Mouse (Mus musculus) brain, embryonic 14.5 days (tissue): ENCODE data around the gene Lmtk2. TPM values are rescaled to one million over a fixed set of nuclear protein-coding genes. Genes with fewer than 3 reads are reported as not detected.

Experiments used
- DNase-seq: peaks from one replicate; pipeline ENCODE4 v3.0.0-alpha.2; 2011; ENCODE audit warnings: low read depth
- CTCF ChIP-seq: fragments of 200-500 bp; IDR thresholded peaks from 2 replicates; pipeline ENCODE4 v1.5.1; 2012; ENCODE audit warnings: inconsistent platforms, mild to moderate bottlenecking, moderate library complexity, borderline replicate concordance; ENCODE audit not compliant: insufficient read depth, insufficient read length; ENCODE audit errors: extremely low read depth
- POLR2A ChIP-seq: fragments of 200-500 bp; IDR thresholded peaks from 2 replicates; pipeline ENCODE4 v1.6.1; 2012; ENCODE audit warnings: mild to moderate bottlenecking, inconsistent platforms, borderline replicate concordance; ENCODE audit not compliant: poor library complexity, insufficient read depth, insufficient read length, severe bottlenecking; ENCODE audit errors: extremely low read depth
- polyA plus RNA-seq: library from polyadenylated mRNA; depleted of rRNA; stranded (reverse); fragments of >200 nt; gene quantifications from 2 replicates; pipeline ENCODE4 v1.2.3, GENCODE M21; 2012; rRNA removed

The Lmtk2 gene
- 14.0 and 24.8 TPM in 2 replicates for polyA plus RNA-seq

- DNase-seq = peak; percentile 98
- TF ChIP-seq POLR2A (peak; percentile 98), CTCF (peak; percentile 83)
These were observed at the start of gene Lmtk2 for GRCm38 (mm10) chr5:144100149-144100935. TSS of gene Lmtk2 (plus strand) at chr5:144100436.

GRCm38 (mm10) chr5:144051268-144051667, 49.0 kb upstream of the Lmtk2 start:
- peak; percentile 39; the same call in 1 of the 2 replicates for TF ChIP-seq CTCF
- TF ChIP-seq POLR2A = no peak
- no peak for DNase-seq

DNA sequence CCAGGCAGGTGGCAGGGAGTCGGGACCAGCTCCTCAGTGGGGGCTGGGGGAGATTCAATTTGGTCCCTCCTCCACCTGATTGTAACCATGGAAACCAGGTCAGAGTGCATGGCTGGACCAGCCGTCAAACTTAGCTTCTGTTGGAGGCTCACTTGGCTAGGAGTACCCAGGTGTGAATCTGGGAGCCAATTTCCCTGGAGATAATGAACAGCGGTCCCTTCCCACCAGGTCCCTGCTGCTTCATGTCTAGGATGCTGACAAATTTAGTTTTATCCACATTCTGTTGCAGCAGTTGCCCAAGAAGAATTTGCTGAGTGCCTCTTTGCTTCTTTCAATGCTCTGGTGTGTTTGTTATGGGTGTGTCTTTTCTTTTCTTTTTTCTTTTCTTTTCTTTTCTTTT, 46.8 kb upstream of the Lmtk2 start:
- DNase-seq = peak; percentile 19
- no peak for TF ChIP-seq POLR2A
- TF ChIP-seq CTCF = no peak

GRCm38 (mm10) chr5:144054340-144054739, 45.9 kb upstream of the Lmtk2 start:
- DNase-seq = no peak
- TF ChIP-seq POLR2A (no peak), CTCF (no peak)

DNA sequence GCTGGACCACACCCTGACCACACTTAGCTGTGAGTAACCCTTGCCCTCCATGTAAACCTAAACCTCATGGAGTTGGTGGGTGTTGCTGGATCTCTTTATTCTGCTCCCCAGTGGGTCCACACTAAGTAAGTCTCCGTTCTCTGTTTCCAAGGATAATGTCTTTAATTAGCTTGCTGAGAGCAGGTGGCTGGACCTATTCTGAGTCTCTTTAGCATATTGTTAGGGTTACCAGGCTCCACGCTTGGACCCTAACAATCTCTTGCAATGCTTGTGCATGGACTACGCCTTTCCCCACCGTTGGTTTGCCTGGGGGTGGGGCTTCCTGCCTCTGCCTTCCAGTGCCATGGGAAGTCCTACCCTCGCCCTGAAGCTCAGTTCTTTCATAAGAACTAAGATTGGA, 36.1 kb upstream of the Lmtk2 start:
- DNase-seq = no peak
- TF ChIP-seq POLR2A (no peak), CTCF (no peak)

DNA sequence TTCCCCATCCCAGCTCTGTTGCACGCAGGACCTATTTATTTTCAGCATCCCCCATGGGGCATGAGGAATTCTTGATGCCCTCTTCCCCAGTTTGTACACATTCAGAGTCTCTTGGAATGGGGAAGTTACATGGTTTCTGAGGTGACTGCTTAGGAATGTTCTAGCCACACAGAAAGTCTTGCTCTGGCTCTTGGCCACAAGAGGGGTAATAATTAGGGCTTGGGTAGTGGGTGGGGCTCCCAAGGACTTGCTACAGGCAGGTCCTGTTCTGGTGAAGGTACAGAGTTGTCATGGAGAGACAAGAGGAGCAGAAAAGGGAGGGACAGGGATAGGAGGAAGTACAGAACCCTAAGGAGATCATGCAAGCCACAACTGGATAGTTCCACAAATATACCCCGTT, 34.2 kb upstream of the Lmtk2 start:
- no peak for TF ChIP-seq CTCF
- TF ChIP-seq POLR2A = no peak
- DNase-seq = no peak

DNA sequence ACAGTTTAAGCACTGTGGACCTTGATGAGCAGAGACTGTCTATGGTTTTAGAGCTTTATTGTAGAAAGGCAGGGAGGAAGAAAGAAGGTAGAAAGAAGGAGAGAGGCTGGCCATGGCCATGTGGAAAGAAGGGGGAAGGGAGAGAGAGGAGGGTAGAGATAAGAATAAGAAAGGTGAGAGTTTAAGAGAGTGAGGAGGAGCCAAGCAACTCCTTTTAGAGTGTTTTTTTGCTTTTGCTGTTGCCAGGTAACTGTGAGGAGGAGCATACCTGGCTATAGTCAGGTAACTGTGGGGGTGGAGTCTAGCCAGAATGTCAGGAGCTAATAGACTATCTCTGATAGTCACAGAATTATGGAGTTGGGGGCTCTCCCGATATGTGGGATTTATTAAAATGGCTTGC, 30.2 kb upstream of the Lmtk2 start:
- TF ChIP-seq CTCF (no peak), POLR2A (no peak)
- DNase-seq = no peak

GRCm38 (mm10) chr5:144071249-144071648, 29.0 kb upstream of the Lmtk2 start:
- no peak for TF ChIP-seq POLR2A
- no peak for TF ChIP-seq CTCF
- no peak for DNase-seq

DNA sequence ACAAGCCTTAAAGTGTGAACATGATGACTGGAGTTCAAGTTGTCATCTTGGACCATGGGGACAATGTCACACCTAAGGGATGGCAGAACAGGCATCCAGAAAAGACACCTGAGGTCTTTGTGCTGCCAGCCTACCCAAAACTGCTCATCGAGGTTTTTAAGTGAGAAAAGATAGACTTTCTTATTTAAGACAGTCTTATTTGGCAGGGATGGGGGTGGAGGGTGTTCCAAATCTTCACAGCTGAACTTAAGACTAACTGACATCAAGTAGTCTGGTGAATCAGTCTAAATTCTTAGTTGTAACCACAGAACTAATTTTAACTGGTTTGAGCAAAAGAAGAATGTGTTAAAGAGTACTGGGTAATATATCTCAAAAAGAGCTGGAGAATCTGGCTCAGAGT, 22.7 kb upstream of the Lmtk2 start:
- no peak for DNase-seq
- TF ChIP-seq CTCF (no peak), POLR2A (no peak)

DNA sequence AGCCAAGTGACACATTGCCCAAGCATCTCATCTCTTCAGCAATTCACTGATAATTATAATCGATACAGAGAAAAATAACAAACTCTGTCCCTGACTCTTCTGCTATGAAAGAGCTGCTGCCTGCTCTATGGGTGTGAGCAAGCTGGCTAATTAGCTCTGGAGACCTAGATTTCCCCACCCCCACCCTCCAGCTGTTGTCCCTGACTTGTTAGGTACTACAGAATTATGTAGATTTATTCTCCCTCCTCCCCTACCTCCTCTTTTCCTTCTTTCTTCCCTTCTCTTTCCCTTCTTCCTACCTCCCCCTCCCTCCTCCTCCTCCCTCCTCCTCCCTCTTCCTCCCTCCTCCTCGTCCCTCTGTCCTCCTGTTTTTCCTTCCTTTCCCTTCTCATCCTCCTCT, 19.4 kb upstream of the Lmtk2 start:
- TF ChIP-seq CTCF (no peak), POLR2A (no peak)
- DNase-seq = peak; percentile 56

DNA sequence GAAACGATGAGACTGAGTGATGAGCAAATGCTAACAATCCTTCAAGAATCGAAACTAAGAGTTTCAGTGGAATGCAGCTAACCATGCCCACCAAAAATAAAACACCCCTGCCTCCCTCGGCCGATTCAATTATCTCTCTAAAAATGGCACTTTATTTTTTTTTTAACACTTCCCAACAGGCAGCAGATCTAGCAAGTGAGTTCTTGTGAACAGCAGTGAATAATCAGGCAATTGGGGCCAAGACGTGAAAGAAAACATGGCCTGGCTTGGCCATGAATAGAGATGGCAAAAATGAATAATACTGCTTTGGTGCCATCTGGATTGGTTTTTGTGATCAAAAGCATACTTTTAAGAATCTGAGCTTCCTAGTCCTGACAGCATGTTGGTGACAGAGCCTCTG, 18.2 kb upstream of the Lmtk2 start:
- peak; percentile 34 for DNase-seq
- TF ChIP-seq POLR2A (no peak), CTCF (no peak)

GRCm38 (mm10) chr5:144083521-144083920, 16.7 kb upstream of the Lmtk2 start:
- DNase-seq = peak; percentile 46
- TF ChIP-seq CTCF = no peak
- TF ChIP-seq POLR2A = no peak

DNA sequence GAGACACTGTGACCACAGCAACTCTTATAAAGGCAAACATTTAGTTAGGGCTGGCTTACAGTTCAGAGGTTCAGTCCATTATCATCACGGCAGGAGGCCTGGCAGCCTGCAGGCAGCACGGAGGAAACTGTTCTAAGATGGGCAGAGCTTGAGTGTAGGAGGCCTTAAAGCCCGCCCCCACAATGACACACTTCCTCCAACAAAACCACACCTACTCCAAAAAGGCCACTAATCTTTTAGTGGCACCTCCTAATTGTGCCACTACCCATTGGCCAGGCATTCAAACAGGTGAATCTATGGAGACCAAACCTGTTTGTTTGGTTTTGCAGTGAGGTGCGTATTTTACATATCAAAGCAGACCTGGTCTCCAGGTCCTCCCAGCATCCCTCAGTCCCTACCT, 16.0 kb upstream of the Lmtk2 start:
- DNase-seq = no peak
- TF ChIP-seq POLR2A (no peak), CTCF (no peak)

DNA sequence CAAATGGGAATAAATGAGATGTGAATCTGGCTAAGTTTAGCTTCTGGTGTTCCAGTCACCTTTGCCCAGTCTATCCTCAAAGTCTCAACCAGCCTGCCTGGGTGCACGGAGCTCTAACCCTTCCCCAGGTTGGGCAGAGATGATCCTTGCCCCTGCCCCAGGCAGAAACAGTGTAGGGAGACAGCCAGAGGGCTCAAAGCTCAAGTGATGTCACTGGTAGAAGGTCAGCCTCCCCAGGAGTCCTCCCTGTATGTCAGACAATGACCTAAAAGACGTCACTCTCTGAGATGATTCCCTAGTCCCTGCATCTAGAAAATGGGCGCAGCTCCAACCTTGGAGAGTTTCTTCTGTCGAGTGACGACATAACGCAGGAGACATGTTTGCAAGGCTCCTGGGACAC, 14.5 kb upstream of the Lmtk2 start:
- TF ChIP-seq POLR2A = no peak
- no peak for TF ChIP-seq CTCF
- DNase-seq = no peak
